Mouse (Mus musculus) WW6 (cell line): Measurements from ENCODE around the gene Ccr10.

Source experiments
- DNase-seq: peaks from one replicate; pipeline ENCODE4 v3.0.0-alpha.2; 2013; ENCODE audit warnings: low read depth, low spot score

The Ccr10 gene

GRCm38 (mm10) chr11:101154648-101155047 is 20.6 kb downstream of the Ccr10 start:
- no peak for DNase-seq

DNA sequence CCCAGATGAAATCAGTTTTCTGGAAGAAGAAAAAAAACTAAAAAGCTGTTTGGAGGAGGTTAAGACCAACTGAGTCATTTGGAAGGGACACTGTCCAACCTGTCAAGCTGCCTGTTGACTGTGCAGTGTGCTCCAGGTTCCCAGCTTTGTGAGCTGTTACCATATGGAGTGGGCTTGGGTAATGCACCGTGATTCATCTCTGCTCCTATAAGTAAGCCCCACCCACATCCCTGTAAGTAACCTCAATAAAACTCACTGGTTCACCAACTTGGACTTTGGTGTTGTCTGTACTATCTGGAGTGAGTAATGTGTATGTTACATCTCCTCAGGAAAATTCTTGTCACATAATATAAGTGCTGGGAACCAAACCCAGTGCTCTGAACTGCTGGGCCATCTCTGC is 22.4 kb downstream of the Ccr10 start:
- no peak for DNase-seq

DNA sequence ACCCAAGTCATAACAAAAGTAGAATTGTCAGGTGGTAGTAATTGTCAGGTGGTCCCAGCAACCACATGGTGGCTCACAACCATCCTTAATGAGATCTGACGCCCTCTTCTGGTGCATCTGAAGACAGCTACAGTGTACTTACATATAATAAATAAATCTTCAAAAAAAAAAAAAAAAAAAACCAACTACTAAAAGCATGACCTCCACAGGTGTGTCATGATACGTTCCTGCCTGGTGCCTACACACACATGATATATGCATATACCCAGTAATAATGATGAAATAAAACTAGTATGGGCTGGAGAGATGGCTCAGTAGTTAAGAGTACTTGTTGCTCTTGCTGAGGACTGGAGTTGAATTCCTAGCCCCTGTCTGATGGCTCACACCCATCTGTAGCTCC is 24.2 kb downstream of the Ccr10 start:
- no peak for DNase-seq

DNA sequence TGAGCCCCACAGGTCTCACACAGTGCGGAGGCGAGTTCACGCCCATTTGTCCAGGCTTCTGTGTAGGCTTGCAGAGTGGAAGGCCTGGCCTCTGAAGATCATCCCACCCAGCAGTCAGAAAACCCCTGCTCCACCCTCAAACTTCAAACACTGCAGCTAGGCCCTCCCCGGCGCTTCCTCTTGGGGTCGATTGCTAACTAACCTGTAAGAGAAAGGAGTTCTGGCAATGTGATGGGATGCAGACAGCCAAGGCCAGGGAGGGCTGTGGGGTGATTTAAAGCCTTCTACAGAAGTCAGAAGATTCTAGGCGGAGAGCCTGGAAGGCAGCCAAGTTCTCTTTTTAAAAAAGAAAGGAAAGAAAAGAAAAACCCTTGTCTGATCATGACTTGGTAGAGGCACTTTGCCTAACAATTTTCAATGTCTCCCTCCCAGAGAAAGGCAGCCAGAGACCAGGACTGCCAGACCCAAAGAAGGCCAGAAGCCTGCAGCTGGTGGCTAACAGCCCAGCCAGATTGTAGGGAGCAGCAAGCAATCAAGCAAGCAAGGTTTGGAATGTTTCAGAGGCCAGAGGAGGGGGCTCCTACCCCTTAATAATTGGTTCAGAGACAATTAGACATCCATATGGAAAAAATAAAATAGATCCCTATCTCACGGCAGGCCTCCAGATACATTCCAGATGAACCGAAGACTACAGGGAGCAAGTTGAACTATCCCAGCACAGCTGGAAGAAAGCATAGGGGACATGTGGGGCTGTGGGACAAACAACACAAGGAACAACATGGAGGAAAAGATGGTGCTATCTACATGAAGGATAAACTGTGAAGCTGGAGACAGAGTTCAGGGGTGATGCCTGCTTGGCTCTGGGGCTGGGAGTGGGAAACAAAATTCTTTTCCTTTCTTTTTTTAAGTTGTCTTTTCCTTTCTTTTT is 25.8 kb downstream of the Ccr10 start:
- DNase-seq: no peak

GRCm38 (mm10) chr11:101148751-101149150 is 26.5 kb downstream of the Ccr10 start:
- DNase-seq: no peak

DNA sequence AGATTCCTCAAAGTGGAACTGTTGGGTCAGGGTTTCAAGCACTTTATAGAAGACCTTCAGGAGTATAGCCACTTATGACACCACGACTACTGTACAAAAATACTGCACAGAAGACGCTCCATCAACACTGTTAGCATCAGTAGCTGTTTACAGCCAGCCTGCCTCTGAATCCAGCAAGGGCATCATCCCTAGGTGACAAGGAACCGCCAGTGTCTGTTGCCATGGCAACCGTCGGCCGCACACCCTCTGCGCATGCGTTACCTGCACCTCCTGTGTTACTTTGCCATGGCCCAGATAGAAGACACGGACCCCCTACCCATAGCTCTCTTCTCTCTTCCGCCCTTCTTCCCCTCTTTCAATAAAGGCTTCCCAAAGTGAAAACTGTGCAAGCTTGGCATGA is 28.9 kb downstream of the Ccr10 start:
- DNase-seq: no peak

GRCm38 (mm10) chr11:101143338-101144225 is 31.7 kb downstream of the Ccr10 start:
- DNase-seq: no peak

- DNase-seq: no peak
Measured at GRCm38 (mm10) chr11:101142215-101142967, 32.9 kb downstream of the Ccr10 start.

GRCm38 (mm10) chr11:101141088-101141487 is 34.2 kb downstream of the Ccr10 start:
- DNase-seq: no peak

GRCm38 (mm10) chr11:101140164-101140819 is 35.0 kb downstream of the Ccr10 start:
- no peak for DNase-seq

GRCm38 (mm10) chr11:101138536-101139181 is 36.6 kb downstream of the Ccr10 start:
- DNase-seq: no peak

GRCm38 (mm10) chr11:101137000-101137399 is 38.2 kb downstream of the Ccr10 start:
- no peak for DNase-seq

GRCm38 (mm10) chr11:101134217-101134865 is 40.9 kb downstream of the Ccr10 start:
- no peak for DNase-seq

DNA sequence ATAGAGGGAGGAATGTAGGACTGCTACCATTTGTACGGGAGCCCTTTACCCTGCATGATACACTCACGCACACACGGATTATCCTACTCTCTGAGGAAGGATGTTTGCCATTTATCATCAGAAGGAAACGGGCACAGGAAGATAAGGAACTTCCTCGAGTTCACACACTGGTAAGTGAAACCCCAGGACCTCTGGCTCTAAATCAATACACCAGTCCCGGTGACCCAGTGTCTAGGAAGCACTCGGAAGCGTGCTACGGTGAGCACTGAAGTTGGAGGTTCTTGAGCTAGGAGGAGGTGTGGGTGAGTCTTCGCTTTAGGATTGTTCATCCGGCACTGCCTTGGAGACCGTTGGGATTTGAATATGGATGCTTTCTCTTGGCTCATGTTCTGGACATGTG is 42.2 kb downstream of the Ccr10 start:
- DNase-seq: no peak

DNA sequence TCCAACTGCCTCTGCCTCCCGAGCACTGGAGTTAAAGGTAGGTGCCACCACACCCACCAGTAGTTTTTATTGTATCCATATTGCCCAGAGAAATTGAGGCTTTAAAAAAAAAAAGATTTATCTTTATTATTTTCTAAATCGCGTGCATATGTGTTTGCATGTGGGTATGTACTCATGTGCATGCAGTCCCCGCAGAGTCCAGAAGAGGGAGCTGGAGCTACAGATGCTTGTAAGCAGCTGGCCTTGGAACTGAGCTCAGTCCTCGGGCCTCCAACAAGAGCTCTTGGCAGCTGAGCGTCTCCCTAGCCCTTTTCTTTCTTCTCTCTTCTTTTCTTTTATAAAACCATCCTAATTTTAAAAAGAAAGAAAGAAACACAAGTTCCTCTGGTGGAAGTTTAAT is 43.5 kb downstream of the Ccr10 start:
- DNase-seq: peak; percentile 75

DNA sequence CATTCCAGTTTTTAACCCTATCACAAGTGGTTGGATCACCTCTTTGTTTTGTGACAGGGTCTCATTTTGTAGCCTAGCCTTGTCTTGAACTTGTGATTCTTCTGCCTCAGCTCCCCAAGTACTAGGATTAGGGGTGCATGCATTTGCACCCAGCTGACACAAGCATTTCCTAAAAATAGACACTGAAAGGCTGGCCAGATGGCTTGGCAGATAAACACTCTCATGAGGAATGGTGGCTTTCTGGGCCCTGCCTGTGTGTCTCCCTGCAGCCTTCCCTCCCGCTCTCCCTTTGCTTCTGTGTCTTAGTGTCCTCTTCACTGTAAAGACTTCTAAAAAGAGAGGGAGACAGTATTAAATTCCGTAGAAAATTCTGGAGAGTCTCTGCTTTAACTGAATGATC is 44.1 kb downstream of the Ccr10 start:
- DNase-seq: no peak

DNA sequence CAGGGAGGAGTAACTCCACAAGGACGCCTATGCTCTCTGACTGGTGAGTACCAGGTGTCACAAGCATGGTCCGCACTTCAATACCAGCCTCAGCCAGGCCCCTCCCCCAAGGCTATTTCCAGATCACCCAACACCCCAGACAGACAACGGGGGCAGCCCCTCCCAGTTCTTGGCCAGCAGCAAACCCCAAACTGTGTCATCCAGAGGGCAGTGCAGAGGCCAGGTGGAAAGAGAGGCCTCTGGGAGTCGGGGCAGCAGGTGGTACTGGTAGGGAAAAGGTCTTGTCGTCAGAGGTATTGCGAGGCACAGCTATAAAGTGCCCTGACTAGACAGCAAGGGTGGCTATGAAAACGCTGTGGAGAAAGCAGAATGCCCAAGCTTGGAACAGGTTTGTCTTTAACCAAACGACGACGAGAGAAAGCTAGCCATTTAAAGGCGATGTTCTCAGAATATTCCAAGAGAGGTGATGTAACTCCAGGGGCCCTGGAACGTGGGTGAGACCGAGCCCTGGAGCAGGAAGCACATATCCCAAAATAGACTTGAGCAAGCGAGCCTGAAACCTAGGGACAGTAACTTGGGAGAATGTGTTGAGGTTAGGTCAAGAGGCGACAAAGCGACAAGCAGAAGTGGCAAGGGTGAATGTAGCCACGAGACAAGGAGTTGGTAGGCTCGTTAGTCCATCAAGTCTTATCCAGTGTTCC is 45.0 kb downstream of the Ccr10 start:
- no peak for DNase-seq

DNA sequence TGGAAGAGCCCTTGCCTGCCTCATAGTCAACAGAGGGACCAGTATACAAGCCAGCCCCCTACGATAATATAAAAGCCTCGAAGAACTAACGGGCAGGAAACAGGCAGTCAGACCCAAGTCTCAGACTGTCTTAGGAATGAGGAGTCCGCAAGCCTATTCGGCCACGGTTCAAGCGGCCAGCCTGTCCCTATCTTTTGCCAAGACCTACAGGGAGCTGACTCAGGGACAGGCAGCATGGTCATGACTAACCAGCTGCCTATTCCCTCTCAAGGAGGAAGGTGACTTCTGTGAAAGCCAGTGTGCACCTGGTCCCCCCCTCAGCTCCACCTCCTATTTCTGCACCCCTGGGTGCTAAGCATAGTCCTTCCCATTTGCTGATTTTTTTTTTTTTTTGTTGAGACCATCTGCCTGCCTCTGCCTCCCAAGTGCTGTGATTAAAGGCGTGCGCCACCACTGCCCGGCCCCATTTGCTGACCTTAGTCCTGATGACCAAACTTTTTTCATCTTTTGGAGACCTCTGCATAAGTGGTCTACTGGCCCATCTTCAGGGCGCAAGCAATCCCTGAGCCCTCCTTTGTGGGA is 46.2 kb downstream of the Ccr10 start:
- DNase-seq: no peak

DNA sequence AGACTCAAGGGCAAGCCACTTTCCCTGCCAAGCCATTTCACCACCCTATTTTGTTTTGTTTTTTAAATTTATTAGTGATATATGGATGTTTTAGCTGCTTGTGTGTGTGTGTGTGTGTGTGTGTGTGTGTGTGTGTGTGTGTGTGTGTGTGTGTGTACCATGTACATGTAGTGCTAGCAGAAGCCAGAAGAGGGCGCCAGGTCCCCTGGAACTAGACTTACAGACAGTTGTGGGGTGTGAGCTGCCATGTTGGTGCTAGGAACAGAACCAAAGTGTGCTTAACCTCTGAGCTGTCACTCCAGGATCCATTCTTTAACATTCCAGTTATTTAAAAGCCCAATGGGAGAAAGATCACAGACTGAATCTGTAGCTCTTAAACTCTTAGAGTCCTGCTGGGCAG is 48.2 kb downstream of the Ccr10 start:
- DNase-seq: no peak
